Mouse (Mus musculus): ENCODE measurements around the gene Prickle2.

Prickle2 gene

GRCm38 (mm10) chr6:92706145-92706466 is at the start of gene Prickle2:
Prickle2 (minus strand) TSS chr6:92706155.
- peak; percentile 80 for DNase-seq (ENCODE audit: low spot score)

- no peak for DNase-seq (ENCODE audit: low spot score)
These were observed 46.8 kb upstream of the Prickle2 start for GRCm38 (mm10) chr6:92752737-92753136.

GRCm38 (mm10) chr6:92749420-92749819 is 43.5 kb upstream of the Prickle2 start:
- no peak for DNase-seq (ENCODE audit: low spot score)

GRCm38 (mm10) chr6:92743605-92744004 is 37.6 kb upstream of the Prickle2 start:
- DNase-seq (ENCODE audit: low spot score), result peak; percentile 85

GRCm38 (mm10) chr6:92737116-92737515 is 31.2 kb upstream of the Prickle2 start:
- DNase-seq (ENCODE audit: low spot score), result no peak

- no peak for DNase-seq (ENCODE audit: low spot score)
These were observed 27.7 kb upstream of the Prickle2 start for GRCm38 (mm10) chr6:92733651-92734050.

GRCm38 (mm10) chr6:92728514-92728913 is 22.6 kb upstream of the Prickle2 start:
- DNase-seq (ENCODE audit: low spot score), result no peak

GRCm38 (mm10) chr6:92728084-92728483 is 22.1 kb upstream of the Prickle2 start:
- DNase-seq (ENCODE audit: low spot score), result peak; percentile 94

GRCm38 (mm10) chr6:92727351-92727986 is 21.5 kb upstream of the Prickle2 start:
- no peak for DNase-seq (ENCODE audit: low spot score)

- DNase-seq (ENCODE audit: low spot score), result no peak
These were observed 20.2 kb upstream of the Prickle2 start for GRCm38 (mm10) chr6:92726121-92726520.

GRCm38 (mm10) chr6:92724394-92724793 is 18.4 kb upstream of the Prickle2 start:
- DNase-seq (ENCODE audit: low spot score), result no peak

- peak; percentile 49 for DNase-seq (ENCODE audit: low spot score)
These were observed 9.9 kb upstream of the Prickle2 start for GRCm38 (mm10) chr6:92715806-92716205.

- no peak for DNase-seq (ENCODE audit: low spot score)
These were observed 8.8 kb upstream of the Prickle2 start for GRCm38 (mm10) chr6:92714748-92715147.

GRCm38 (mm10) chr6:92708137-92708536 is 2.2 kb upstream of the Prickle2 start:
- no peak for DNase-seq (ENCODE audit: low spot score)

GRCm38 (mm10) chr6:92705353-92706144 is 406 bp downstream of the Prickle2 start:
- peak; percentile 54 for DNase-seq (ENCODE audit: low spot score)

- DNase-seq (ENCODE audit: low spot score), result peak; percentile 70
These were observed 1.1 kb downstream of the Prickle2 start for GRCm38 (mm10) chr6:92704810-92705209.

- DNase-seq (ENCODE audit: low spot score), result no peak
These were observed 6.3 kb downstream of the Prickle2 start for GRCm38 (mm10) chr6:92699491-92700209.

- no peak for DNase-seq (ENCODE audit: low spot score)
These were observed 8.1 kb downstream of the Prickle2 start for GRCm38 (mm10) chr6:92697807-92698206.

GRCm38 (mm10) chr6:92687317-92687716 is 18.6 kb downstream of the Prickle2 start:
- DNase-seq (ENCODE audit: low spot score), result no peak

- DNase-seq (ENCODE audit: low spot score), result no peak
These were observed 31.5 kb downstream of the Prickle2 start for GRCm38 (mm10) chr6:92674394-92674925.

GRCm38 (mm10) chr6:92670518-92671147 is 35.3 kb downstream of the Prickle2 start:
- no peak for DNase-seq (ENCODE audit: low spot score)

GRCm38 (mm10) chr6:92669623-92670022 is 36.3 kb downstream of the Prickle2 start:
- DNase-seq (ENCODE audit: low spot score), result no peak

Measured in embryo, embryonic 10.5 days (tissue).